Mouse (Mus musculus): ENCODE measurements around the gene Uchl4. TPM values are rescaled to one million over a fixed set of nuclear protein-coding genes. Genes with fewer than 3 reads are reported as not detected.

Uchl4 gene
- polyA plus RNA-seq, 1 experiment, result not detected

- peak overlapping the region; percentile 72 for H3K4me3 ChIP-seq (replicated peaks)
- peaks cover 32% of the 10 kb centered on the region for H3K36me3 ChIP-seq (replicated peaks; ENCODE audit: low read length)
- H3K9me3 ChIP-seq, result no peaks in the 10 kb centered on the region
- no peaks in the 10 kb centered on the region for H3K27me3 ChIP-seq (replicated peaks)
- TF ChIP-seq FLI1 (IDR thresholded peaks at IDR 0.05; ENCODE audit: low read length) (no peak), GATA1 (IDR thresholded peaks at IDR 0.05; ENCODE audit: borderline replicate concordance, low read length) (no peak)
- H3K4me1 ChIP-seq, result peaks cover 75% of the 10 kb centered on the region
Measured at GRCm38 (mm10) chr9:64249371-64249770, 14.4 kb downstream of the Uchl4 start.

- peaks cover 70% of the 10 kb centered on the region for H3K4me1 ChIP-seq
- TF ChIP-seq FLI1 (IDR thresholded peaks at IDR 0.05; ENCODE audit: low read length), result no peak
- no peak for TF ChIP-seq GATA1 (IDR thresholded peaks at IDR 0.05; ENCODE audit: borderline replicate concordance, low read length)
- peaks cover 26% of the 10 kb centered on the region for H3K36me3 ChIP-seq (replicated peaks; ENCODE audit: low read length)
- no peaks in the 10 kb centered on the region for H3K9me3 ChIP-seq
- peak overlapping the region; percentile 73 for H3K4me3 ChIP-seq (replicated peaks)
- H3K27me3 ChIP-seq (replicated peaks), result no peaks in the 10 kb centered on the region
Measured at GRCm38 (mm10) chr9:64250111-64250730, 15.2 kb downstream of the Uchl4 start.

- TF ChIP-seq GATA1 (IDR thresholded peaks at IDR 0.05; ENCODE audit: borderline replicate concordance, low read length) (no peak), FLI1 (IDR thresholded peaks at IDR 0.05; ENCODE audit: low read length) (no peak)
- Histone ChIP-seq H3K36me3 (replicated peaks; ENCODE audit: low read length) (peaks cover 7% of the 10 kb centered on the region), H3K4me3 (replicated peaks) (peak overlapping the region; percentile 99), H3K9me3 (no peaks in the 10 kb centered on the region), H3K27me3 (replicated peaks) (no peaks in the 10 kb centered on the region), H3K4me1 (peaks cover 49% of the 10 kb centered on the region)
Measured at GRCm38 (mm10) chr9:64252591-64253020, 17.6 kb downstream of the Uchl4 start.

- TF ChIP-seq GATA1 (IDR thresholded peaks at IDR 0.05; ENCODE audit: borderline replicate concordance, low read length) (no peak), FLI1 (IDR thresholded peaks at IDR 0.05; ENCODE audit: low read length) (no peak)
- Histone ChIP-seq H3K27me3 (replicated peaks) (no peaks in the 10 kb centered on the region), H3K4me3 (replicated peaks) (peak within 1 kb of the TSS; percentile 99), H3K36me3 (replicated peaks; ENCODE audit: low read length) (peaks cover 6% of the 10 kb centered on the region), H3K9me3 (no peaks in the 10 kb centered on the region), H3K4me1 (peaks cover 45% of the 10 kb centered on the region)
Measured at GRCm38 (mm10) chr9:64253021-64253904, 18.3 kb downstream of the Uchl4 start, which contains the start of gene Map2k1. Map2k1 (minus strand) TSS chr9:64253631.

GRCm38 (mm10) chr9:64255422-64255821 is 20.4 kb downstream of the Uchl4 start:
- Histone ChIP-seq H3K4me1 (peaks cover 27% of the 10 kb centered on the region), H3K4me3 (replicated peaks) (no peak overlapping the region), H3K9me3 (no peaks in the 10 kb centered on the region), H3K27me3 (replicated peaks) (no peaks in the 10 kb centered on the region), H3K36me3 (replicated peaks; ENCODE audit: low read length) (peaks cover 2% of the 10 kb centered on the region)
- TF ChIP-seq FLI1 (IDR thresholded peaks at IDR 0.05; ENCODE audit: low read length) (no peak), GATA1 (IDR thresholded peaks at IDR 0.05; ENCODE audit: borderline replicate concordance, low read length) (no peak)

- no peaks in the 10 kb centered on the region for H3K9me3 ChIP-seq
- no peaks in the 10 kb centered on the region for H3K36me3 ChIP-seq (replicated peaks; ENCODE audit: low read length)
- no peak for TF ChIP-seq FLI1 (IDR thresholded peaks at IDR 0.05; ENCODE audit: low read length)
- no peak for TF ChIP-seq GATA1 (IDR thresholded peaks at IDR 0.05; ENCODE audit: borderline replicate concordance, low read length)
- H3K4me1 ChIP-seq, result peaks cover 19% of the 10 kb centered on the region
- H3K4me3 ChIP-seq (replicated peaks), result no peak overlapping the region
- H3K27me3 ChIP-seq (replicated peaks), result no peaks in the 10 kb centered on the region
Measured at GRCm38 (mm10) chr9:64256204-64256603, 21.2 kb downstream of the Uchl4 start.

- Histone ChIP-seq H3K4me3 (replicated peaks) (no peak overlapping the region), H3K36me3 (replicated peaks; ENCODE audit: low read length) (no peaks in the 10 kb centered on the region), H3K4me1 (no peaks in the 10 kb centered on the region; the same call in 1 of the 2 replicates), H3K9me3 (peaks cover 5% of the 10 kb centered on the region), H3K27me3 (replicated peaks) (no peaks in the 10 kb centered on the region)
- TF ChIP-seq FLI1 (IDR thresholded peaks at IDR 0.05; ENCODE audit: low read length) (no peak), GATA1 (IDR thresholded peaks at IDR 0.05; ENCODE audit: borderline replicate concordance, low read length) (no peak)
Measured at GRCm38 (mm10) chr9:64259906-64260305, 24.9 kb downstream of the Uchl4 start.

GRCm38 (mm10) chr9:64261023-64261422 is 26.0 kb downstream of the Uchl4 start:
- Histone ChIP-seq H3K4me3 (replicated peaks) (no peak overlapping the region), H3K4me1 (no peaks in the 10 kb centered on the region; the same call in 1 of the 2 replicates), H3K36me3 (replicated peaks; ENCODE audit: low read length) (no peaks in the 10 kb centered on the region), H3K27me3 (replicated peaks) (no peaks in the 10 kb centered on the region), H3K9me3 (peaks cover 5% of the 10 kb centered on the region)
- TF ChIP-seq GATA1 (IDR thresholded peaks at IDR 0.05; ENCODE audit: borderline replicate concordance, low read length) (no peak), FLI1 (IDR thresholded peaks at IDR 0.05; ENCODE audit: low read length) (no peak)

- no peak overlapping the region for H3K4me3 ChIP-seq (replicated peaks)
- H3K36me3 ChIP-seq (replicated peaks; ENCODE audit: low read length), result no peaks in the 10 kb centered on the region
- peaks cover 5% of the 10 kb centered on the region for H3K9me3 ChIP-seq
- no peaks in the 10 kb centered on the region for H3K27me3 ChIP-seq (replicated peaks)
- H3K4me1 ChIP-seq, result peaks cover 4% of the 10 kb centered on the region; the same call in 1 of the 2 replicates
- TF ChIP-seq FLI1 (IDR thresholded peaks at IDR 0.05; ENCODE audit: low read length), result no peak
- TF ChIP-seq GATA1 (IDR thresholded peaks at IDR 0.05; ENCODE audit: borderline replicate concordance, low read length), result no peak
Measured at GRCm38 (mm10) chr9:64264813-64265212, 29.8 kb downstream of the Uchl4 start.

- H3K4me3 ChIP-seq (replicated peaks), result no peak overlapping the region
- peaks cover 2% of the 10 kb centered on the region for H3K27me3 ChIP-seq (replicated peaks)
- TF ChIP-seq FLI1 (IDR thresholded peaks at IDR 0.05; ENCODE audit: low read length), result no peak
- no peak for TF ChIP-seq GATA1 (IDR thresholded peaks at IDR 0.05; ENCODE audit: borderline replicate concordance, low read length)
- peaks cover 12% of the 10 kb centered on the region for H3K4me1 ChIP-seq
- H3K9me3 ChIP-seq, result no peaks in the 10 kb centered on the region
- H3K36me3 ChIP-seq (replicated peaks; ENCODE audit: low read length), result no peaks in the 10 kb centered on the region
Measured at GRCm38 (mm10) chr9:64267231-64267630, 32.2 kb downstream of the Uchl4 start.

All from megakaryocyte, embryonic 14.5 days (primary cell).